9 mouse cellular contexts compared by ENCODE assay signal in the genomic region with DNA sequence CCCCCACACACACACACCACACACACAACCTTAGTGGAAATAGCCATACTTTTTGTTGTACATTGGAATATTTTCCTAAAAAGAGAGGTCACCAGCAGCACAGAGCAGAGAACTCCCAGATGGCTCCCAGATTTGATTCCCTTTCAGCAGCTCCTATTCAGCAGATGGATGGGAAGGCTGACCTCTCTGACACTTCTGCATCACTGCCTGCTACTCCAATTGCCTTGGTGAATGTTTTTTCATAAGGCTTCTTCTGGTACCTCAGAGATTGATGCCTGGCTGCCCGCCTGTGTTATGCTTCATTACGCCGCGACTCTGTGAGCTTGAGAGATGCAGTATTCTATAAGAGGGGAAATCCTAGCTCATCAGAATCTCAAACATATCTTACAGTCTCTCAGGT.
DNase-seq lines count a peak whose midpoint lies in the region; ATAC-seq and TF ChIP-seq lines count a peak whose summit lies in the region.
"Had no signal": no experiment of that assay in that cellular context is flagged by ENCODE, and none has a peak within 500 bp of the region (broad histone marks: within the 10 kb centered on the region; RNA-seq: fewer than 3 reads in every experiment).

No protein-coding gene starts in this region.

- H3K27ac ChIP-seq in kidney, postnatal 0 days, result 0 out of 2 replicates have a peak overlapping the region, but pooled peaks have one; percentile 38
- peak overlapping the region; percentile 83 for H3K27ac ChIP-seq in hindbrain, embryonic 10.5 days
- H3K27ac ChIP-seq in midbrain, embryonic 13.5 days, result no peak overlapping the region
- H3K27ac ChIP-seq: limb, embryonic 13.5 days had no signal

- no peaks in the 10 kb centered on the region for H3K9me3 ChIP-seq in kidney, postnatal 0 days (replicated peaks; ENCODE audit: low read length)
- no peaks in the 10 kb centered on the region for H3K9me3 ChIP-seq in hindbrain, embryonic 10.5 days
- H3K9me3 ChIP-seq in midbrain, embryonic 13.5 days, result no peaks in the 10 kb centered on the region
- H3K9me3 ChIP-seq: limb, embryonic 13.5 days had no signal

- TF ChIP-seq CTCF in kidney, postnatal 0 days (IDR thresholded peaks at IDR 0.05; ENCODE audit: low read depth), result no peak

- H3K9ac ChIP-seq in kidney, postnatal 0 days (ENCODE audit: low read depth, low read length), result no peak overlapping the region
- H3K9ac ChIP-seq in midbrain, embryonic 13.5 days (replicated peaks), result no peak overlapping the region
- H3K9ac ChIP-seq: limb, embryonic 13.5 days had no signal

- 28% methylated on average over 4 of the region's 4 CpGs for WGBS in kidney, postnatal 0 days
- WGBS in hindbrain, embryonic 10.5 days, result 27% methylated on average over 4 of the region's 4 CpGs
- 38% methylated on average over 4 of the region's 4 CpGs for WGBS in midbrain, embryonic 13.5 days

- H3K27me3 ChIP-seq in kidney, postnatal 0 days (ENCODE audit: insufficient read depth, low read length), result no peaks in the 10 kb centered on the region
- no peaks in the 10 kb centered on the region for H3K27me3 ChIP-seq in hindbrain, embryonic 10.5 days (ENCODE audit: insufficient read depth, poor library complexity, severe bottlenecking)
- H3K27me3 ChIP-seq in midbrain, embryonic 13.5 days, result no peaks in the 10 kb centered on the region
- H3K27me3 ChIP-seq: limb, embryonic 13.5 days had no signal

- H3K4me3 ChIP-seq in kidney, postnatal 0 days (replicated peaks; ENCODE audit: low read depth, low read length), result no peak overlapping the region
- H3K4me3 ChIP-seq in hindbrain, embryonic 10.5 days, result no peak overlapping the region
- H3K4me3 ChIP-seq in midbrain, embryonic 13.5 days (replicated peaks), result no peak overlapping the region
- H3K4me3 ChIP-seq: limb, embryonic 13.5 days had no signal

- no peak for ATAC-seq in kidney, postnatal 0 days (replicated peaks; ENCODE audit: low FRiP score, low read depth)
- peak; percentile 63; the same call in 1 of the 2 replicates for ATAC-seq in midbrain, embryonic 13.5 days

- H3K4me2 ChIP-seq in kidney, postnatal 0 days (ENCODE audit: low read length), result no peak overlapping the region
- H3K4me2 ChIP-seq in midbrain, embryonic 13.5 days (replicated peaks), result no peak overlapping the region
- H3K4me2 ChIP-seq: limb, embryonic 13.5 days had no signal

- no peaks in the 10 kb centered on the region for H3K4me1 ChIP-seq in kidney, postnatal 0 days (replicated peaks; ENCODE audit: insufficient read depth, low read length)
- peaks cover 35% of the 10 kb centered on the region for H3K4me1 ChIP-seq in hindbrain, embryonic 10.5 days (replicated peaks)
- peaks cover 8% of the 10 kb centered on the region; the same call in 1 of the 2 replicates for H3K4me1 ChIP-seq in midbrain, embryonic 13.5 days (replicated peaks)
- H3K4me1 ChIP-seq: limb, embryonic 13.5 days had no signal

- intact Hi-C loops in gastrocnemius, postnatal 14 days (cut with DNase I; ENCODE audit: low total_unique reads), result no loop called here

- DNase-seq in kidney, postnatal 0 days (ENCODE audit: low spot score), result peak; percentile 71
- DNase-seq in kidney, postnatal 10 days, result no peak
- DNase-seq in hindbrain, embryonic 10.5 days (ENCODE audit: low spot score), result peak; percentile 70
- no peak for DNase-seq in gastrocnemius, postnatal 14 days
- DNase-seq in lung, postnatal 4 days, result no peak
- no peak for DNase-seq in kidney, adult 18-20 months
- DNase-seq: layer of hippocampus, adult 9-11 months had no signal

- H3K36me3 ChIP-seq in kidney, postnatal 0 days (ENCODE audit: insufficient read depth, low read length), result no peaks in the 10 kb centered on the region
- no peaks in the 10 kb centered on the region for H3K36me3 ChIP-seq in hindbrain, embryonic 10.5 days
- no peaks in the 10 kb centered on the region for H3K36me3 ChIP-seq in midbrain, embryonic 13.5 days
- H3K36me3 ChIP-seq: limb, embryonic 13.5 days had no signal

Comparison
In these comparisons a context has a peak if more than half of its experiments do, and no peak if none do; other contexts are left out.
1. DNase-seq: peak in kidney, postnatal 0 days (single experiment) and hindbrain, embryonic 10.5 days (single experiment); none in kidney, postnatal 10 days (single experiment), gastrocnemius, postnatal 14 days (single experiment), lung, postnatal 4 days (0 of 2) and kidney, adult 18-20 months (single experiment).